Mouse (Mus musculus): ENCODE results near the gene Sowaha. TPM values are rescaled to one million over a fixed set of nuclear protein-coding genes. Genes with fewer than 3 reads are reported as not detected.

The Sowaha gene
- polyA plus RNA-seq, 1 experiment: not detected

- Histone ChIP-seq H3K79me2 (ENCODE audit: control insufficient read depth, insufficient read depth) (no peaks in the 10 kb centered on the region), H3K36me3 (ENCODE audit: control insufficient read depth, insufficient read depth) (no peaks in the 10 kb centered on the region), H3K79me3 (ENCODE audit: low read depth) (no peaks in the 10 kb centered on the region), H3ac (ENCODE audit: control insufficient read depth, insufficient read length, low read depth) (no peak overlapping the region), H3K27me3 (ENCODE audit: control insufficient read depth, insufficient read depth, insufficient read length) (no peaks in the 10 kb centered on the region), H3K4me3 (ENCODE audit: insufficient read depth, poor library complexity, severe bottlenecking) (no peak overlapping the region)
- TF ChIP-seq FOSL1 (IDR thresholded peaks at IDR 0.05; ENCODE audit: insufficient read depth, low read length, poor library complexity, severe bottlenecking) (peak; percentile 7), USF1 (IDR thresholded peaks at IDR 0.05; ENCODE audit: low read depth) (no peak), CTCF (IDR thresholded peaks at IDR 0.05; ENCODE audit: control insufficient read depth, insufficient read depth, insufficient read length) (no peak), MYOD1 (IDR thresholded peaks at IDR 0.05; ENCODE audit: control insufficient read depth, insufficient read length, low read depth) (no peak)
These were observed 3.3 kb upstream of the Sowaha start for GRCm38 (mm10) chr11:53483159-53483891.

- Histone ChIP-seq H3K4me3 (ENCODE audit: insufficient read depth, poor library complexity, severe bottlenecking) (no peak overlapping the region), H3K36me3 (ENCODE audit: control insufficient read depth, insufficient read depth) (no peaks in the 10 kb centered on the region), H3K79me3 (ENCODE audit: low read depth) (no peaks in the 10 kb centered on the region), H3K79me2 (ENCODE audit: control insufficient read depth, insufficient read depth) (no peaks in the 10 kb centered on the region), H3ac (ENCODE audit: control insufficient read depth, insufficient read length, low read depth) (no peak overlapping the region), H3K27me3 (ENCODE audit: control insufficient read depth, insufficient read depth, insufficient read length) (no peaks in the 10 kb centered on the region)
- TF ChIP-seq FOSL1 (IDR thresholded peaks at IDR 0.05; ENCODE audit: insufficient read depth, low read length, poor library complexity, severe bottlenecking) (no peak), CEBPB (IDR thresholded peaks at IDR 0.05; ENCODE audit: low read depth) (no peak), MYOD1 (IDR thresholded peaks at IDR 0.05; ENCODE audit: control insufficient read depth, insufficient read length, low read depth) (no peak), MAX (IDR thresholded peaks at IDR 0.05) (no peak), USF1 (IDR thresholded peaks at IDR 0.05; ENCODE audit: low read depth) (no peak), CTCF (IDR thresholded peaks at IDR 0.05; ENCODE audit: control insufficient read depth, insufficient read depth, insufficient read length) (no peak), MYOG (IDR thresholded peaks at IDR 0.05; ENCODE audit: control insufficient read depth, extremely low read depth, insufficient read length) (no peak)
These were observed 1.1 kb upstream of the Sowaha start for GRCm38 (mm10) chr11:53481088-53481730.

GRCm38 (mm10) chr11:53479171-53479782 lies 797 bp downstream of the Sowaha start:
- Histone ChIP-seq H3K79me2 (ENCODE audit: control insufficient read depth, insufficient read depth) (no peaks in the 10 kb centered on the region), H3K27me3 (ENCODE audit: control insufficient read depth, insufficient read depth, insufficient read length) (peaks cover 8% of the 10 kb centered on the region), H3K36me3 (ENCODE audit: control insufficient read depth, insufficient read depth) (no peaks in the 10 kb centered on the region), H3K79me3 (ENCODE audit: low read depth) (no peaks in the 10 kb centered on the region), H3K4me3 (ENCODE audit: insufficient read depth, poor library complexity, severe bottlenecking) (no peak overlapping the region), H3ac (ENCODE audit: control insufficient read depth, insufficient read length, low read depth) (no peak overlapping the region)
- no peak for TF ChIP-seq CTCF (IDR thresholded peaks at IDR 0.05; ENCODE audit: control insufficient read depth, insufficient read depth, insufficient read length)
- TF ChIP-seq MYOG (IDR thresholded peaks at IDR 0.05; ENCODE audit: control insufficient read depth, extremely low read depth, insufficient read length): no peak
- TF ChIP-seq FOSL1 (IDR thresholded peaks at IDR 0.05; ENCODE audit: insufficient read depth, low read length, poor library complexity, severe bottlenecking): no peak
- TF ChIP-seq MAX (IDR thresholded peaks at IDR 0.05): no peak
- no peak for TF ChIP-seq CEBPB (IDR thresholded peaks at IDR 0.05; ENCODE audit: low read depth)
- TF ChIP-seq MYOD1 (IDR thresholded peaks at IDR 0.05; ENCODE audit: control insufficient read depth, insufficient read length, low read depth): no peak
- no peak for TF ChIP-seq USF1 (IDR thresholded peaks at IDR 0.05; ENCODE audit: low read depth)

GRCm38 (mm10) chr11:53478383-53479170 lies 1.5 kb downstream of the Sowaha start:
- Histone ChIP-seq H3K79me3 (ENCODE audit: low read depth) (no peaks in the 10 kb centered on the region), H3K79me2 (ENCODE audit: control insufficient read depth, insufficient read depth) (no peaks in the 10 kb centered on the region), H3K4me3 (ENCODE audit: insufficient read depth, poor library complexity, severe bottlenecking) (no peak overlapping the region), H3K36me3 (ENCODE audit: control insufficient read depth, insufficient read depth) (no peaks in the 10 kb centered on the region), H3K27me3 (ENCODE audit: control insufficient read depth, insufficient read depth, insufficient read length) (peaks cover 14% of the 10 kb centered on the region), H3ac (ENCODE audit: control insufficient read depth, insufficient read length, low read depth) (no peak overlapping the region)
- TF ChIP-seq USF1 (IDR thresholded peaks at IDR 0.05; ENCODE audit: low read depth): no peak
- TF ChIP-seq MAX (IDR thresholded peaks at IDR 0.05): no peak
- TF ChIP-seq CTCF (IDR thresholded peaks at IDR 0.05; ENCODE audit: control insufficient read depth, insufficient read depth, insufficient read length): no peak
- TF ChIP-seq MYOD1 (IDR thresholded peaks at IDR 0.05; ENCODE audit: control insufficient read depth, insufficient read length, low read depth): no peak
- no peak for TF ChIP-seq MYOG (IDR thresholded peaks at IDR 0.05; ENCODE audit: control insufficient read depth, extremely low read depth, insufficient read length)
- no peak for TF ChIP-seq CEBPB (IDR thresholded peaks at IDR 0.05; ENCODE audit: low read depth)
- no peak for TF ChIP-seq FOSL1 (IDR thresholded peaks at IDR 0.05; ENCODE audit: insufficient read depth, low read length, poor library complexity, severe bottlenecking)

- peaks cover 19% of the 10 kb centered on the region for H3K27me3 ChIP-seq (ENCODE audit: control insufficient read depth, insufficient read depth, insufficient read length)
- H3K36me3 ChIP-seq (ENCODE audit: control insufficient read depth, insufficient read depth): no peaks in the 10 kb centered on the region
- no peaks in the 10 kb centered on the region for H3K79me3 ChIP-seq (ENCODE audit: low read depth)
- TF ChIP-seq USF1 (IDR thresholded peaks at IDR 0.05; ENCODE audit: low read depth) (no peak), FOSL1 (IDR thresholded peaks at IDR 0.05; ENCODE audit: insufficient read depth, low read length, poor library complexity, severe bottlenecking) (no peak), MYOG (IDR thresholded peaks at IDR 0.05; ENCODE audit: control insufficient read depth, extremely low read depth, insufficient read length) (no peak), MYOD1 (IDR thresholded peaks at IDR 0.05; ENCODE audit: control insufficient read depth, insufficient read length, low read depth) (no peak), CEBPB (IDR thresholded peaks at IDR 0.05; ENCODE audit: low read depth) (no peak), MAX (IDR thresholded peaks at IDR 0.05) (no peak), CTCF (IDR thresholded peaks at IDR 0.05; ENCODE audit: control insufficient read depth, insufficient read depth, insufficient read length) (no peak)
- no peak overlapping the region for H3K4me3 ChIP-seq (ENCODE audit: insufficient read depth, poor library complexity, severe bottlenecking)
- no peaks in the 10 kb centered on the region for H3K79me2 ChIP-seq (ENCODE audit: control insufficient read depth, insufficient read depth)
- H3ac ChIP-seq (ENCODE audit: control insufficient read depth, insufficient read length, low read depth): no peak overlapping the region
These were observed 2.2 kb downstream of the Sowaha start for GRCm38 (mm10) chr11:53477833-53478232.

Data from C2C12 (cell line).